Mouse (Mus musculus) B cell, adult 2 months (primary cell): Measurements from ENCODE around the gene Dync2li1.

Source experiments
- DNase-seq, 2 experiments: peaks; one replicate each; pipeline ENCODE4 v3.0.0; 2022

Dync2li1 gene

GRCm38 (mm10) chr17:84650302-84651017, 24.2 kb downstream of the Dync2li1 start:
- DNase-seq, result no peak

- DNase-seq, result no peak
Observed at GRCm38 (mm10) chr17:84653544-84653943, 27.2 kb downstream of the Dync2li1 start.

GRCm38 (mm10) chr17:84656205-84656604, 29.9 kb downstream of the Dync2li1 start:
- DNase-seq, result no peak

- DNase-seq, result no peak
Observed at GRCm38 (mm10) chr17:84656653-84657421, 30.5 kb downstream of the Dync2li1 start.

- DNase-seq, result no peak
Observed at GRCm38 (mm10) chr17:84657422-84657732, 31.1 kb downstream of the Dync2li1 start.

- no peak for DNase-seq
Observed at GRCm38 (mm10) chr17:84657782-84658181, 31.5 kb downstream of the Dync2li1 start.

- no peak for DNase-seq
Observed at GRCm38 (mm10) chr17:84658195-84658594, 31.9 kb downstream of the Dync2li1 start.

GRCm38 (mm10) chr17:84658951-84659350, 32.7 kb downstream of the Dync2li1 start:
- DNase-seq, result no peak

GRCm38 (mm10) chr17:84665053-84665452, 38.8 kb downstream of the Dync2li1 start:
- no peak for DNase-seq

GRCm38 (mm10) chr17:84665691-84666090, 39.4 kb downstream of the Dync2li1 start:
- DNase-seq, result no peak

GRCm38 (mm10) chr17:84667848-84668247, 41.6 kb downstream of the Dync2li1 start:
- no peak for DNase-seq

GRCm38 (mm10) chr17:84672376-84673369, 46.4 kb downstream of the Dync2li1 start:
- DNase-seq, result no peak

GRCm38 (mm10) chr17:84674048-84674447, 47.8 kb downstream of the Dync2li1 start:
- DNase-seq, result no peak

GRCm38 (mm10) chr17:84675204-84675603, 48.9 kb downstream of the Dync2li1 start:
- DNase-seq, result no peak

- DNase-seq, result no peak
Observed at GRCm38 (mm10) chr17:84675951-84676366, 49.7 kb downstream of the Dync2li1 start, which contains the start of gene Abcg8. Gene Abcg8 (plus strand): TSS chr17:84676302.

- no peak for DNase-seq
Observed at GRCm38 (mm10) chr17:84677595-84677994, 51.3 kb downstream of the Dync2li1 start.

GRCm38 (mm10) chr17:84681670-84682069, 55.4 kb downstream of the Dync2li1 start:
- no peak for DNase-seq

- no peak for DNase-seq
Observed at GRCm38 (mm10) chr17:84682734-84683717, 56.7 kb downstream of the Dync2li1 start, which contains the start of gene Abcg5. Gene Abcg5 (minus strand): TSS chr17:84683011.

GRCm38 (mm10) chr17:84684284-84684683, 58.0 kb downstream of the Dync2li1 start:
- DNase-seq, result no peak

- DNase-seq, result no peak
Observed at GRCm38 (mm10) chr17:84685286-84685685, 59.0 kb downstream of the Dync2li1 start.

GRCm38 (mm10) chr17:84687994-84688393, 61.7 kb downstream of the Dync2li1 start:
- DNase-seq, result no peak

GRCm38 (mm10) chr17:84688834-84689233, 62.5 kb downstream of the Dync2li1 start:
- DNase-seq, result no peak
